Mouse (Mus musculus) hindbrain, embryonic 15.5 days (tissue): ENCODE measurements around the gene Shank2. TPM values are rescaled to one million over a fixed set of nuclear protein-coding genes. Genes with fewer than 3 reads are reported as not detected.
A peak's percentile ranks its signal among the peaks of the same experiment; 100 is the strongest.

ENCODE experiments used
- ATAC-seq: fragments of 200-750 bp; cut with Nextera tagmentation; 2 replicates; pipeline ENCODE4 v1.8.0; 2017; ENCODE audit warnings: low read depth, moderate number of reproducible peaks, moderate TSS enrichment; ENCODE audit not compliant: low FRiP score
- H3K27ac ChIP-seq: fragments of 300-500 bp; sonication (generic); replicated peaks from 2 replicates; pipeline ENCODE4 v1.5.1; 2015; ENCODE audit warnings: mild to moderate bottlenecking, inconsistent platforms
- H3K27me3 ChIP-seq: fragments of 300-500 bp; sonication (generic); 2 replicates; pipeline ENCODE4 v1.6.1; 2015; ENCODE audit warnings: control low read depth, inconsistent platforms
- H3K36me3 ChIP-seq: fragments of 300-500 bp; sonication (generic); 2 replicates; pipeline ENCODE4 v1.6.1; 2015; ENCODE audit warnings: control low read depth, inconsistent platforms
- H3K4me1 ChIP-seq: fragments of 300-500 bp; sonication (generic); replicated peaks from 2 replicates; pipeline ENCODE4 v1.6.1; 2015; ENCODE audit warnings: control low read depth, inconsistent platforms
- H3K4me2 ChIP-seq: fragments of 300-500 bp; sonication (generic); 2 replicates; pipeline ENCODE4 v1.6.1; 2015; ENCODE audit warnings: moderate library complexity, mild to moderate bottlenecking, inconsistent platforms
- H3K4me3 ChIP-seq: fragments of 300-500 bp; sonication (generic); 2 replicates; pipeline ENCODE4 v1.5.1; 2015; ENCODE audit warnings: mild to moderate bottlenecking, inconsistent platforms
- H3K9ac ChIP-seq: fragments of 300-500 bp; sonication (generic); 2 replicates; pipeline ENCODE4 v1.6.1; 2015; ENCODE audit warnings: inconsistent platforms
- H3K9me3 ChIP-seq: fragments of 300-500 bp; sonication (generic); 2 replicates; pipeline ENCODE4 v1.6.1; 2016; ENCODE audit warnings: control low read depth, inconsistent platforms
- WGBS: fragments of 180-500 bp; shearing (Covaris S2); methylation state at CpG from one replicate; pipeline ENCODE4 v1.1.7; 2015; 5-methylcytosine and 5-hydroxymethylcytosine counted together
- polyA plus RNA-seq: library from polyadenylated mRNA; unstranded; fragments of >200 nt; fragmentation: Nextera tagmentation; extraction: Ambion mirVana; gene quantifications from 2 replicates; pipeline ENCODE4 v1.2.1, GENCODE M21; 2015

Shank2 gene
- polyA plus RNA-seq, 1 experiment from 2014 or later = 10.2 TPM

GRCm38 (mm10) chr7:144081448-144081847 lies 79.7 kb downstream of the Shank2 start:
- H3K27ac ChIP-seq = no peak overlapping the region
- no peaks in the 10 kb centered on the region for H3K36me3 ChIP-seq
- H3K9ac ChIP-seq = no peak overlapping the region
- H3K4me1 ChIP-seq = no peaks in the 10 kb centered on the region
- 92% methylated on average over 1 of the region's 1 CpGs for WGBS
- no peak overlapping the region for H3K4me2 ChIP-seq
- no peaks in the 10 kb centered on the region for H3K9me3 ChIP-seq
- H3K4me3 ChIP-seq = no peak overlapping the region
- peak; percentile 49; the same call in 1 of the 2 replicates for ATAC-seq
- no peaks in the 10 kb centered on the region for H3K27me3 ChIP-seq

GRCm38 (mm10) chr7:144081963-144082362 lies 80.2 kb downstream of the Shank2 start:
- Histone ChIP-seq H3K9me3 (no peaks in the 10 kb centered on the region), H3K27ac (no peak overlapping the region), H3K36me3 (no peaks in the 10 kb centered on the region), H3K4me1 (0 out of 2 replicates have a peak, but pooled peaks cover 2% of the 10 kb centered on the region), H3K27me3 (no peaks in the 10 kb centered on the region), H3K4me2 (no peak overlapping the region), H3K4me3 (no peak overlapping the region), H3K9ac (no peak overlapping the region)
- 60% methylated on average over 2 of the region's 2 CpGs for WGBS
- ATAC-seq = no peak

GRCm38 (mm10) chr7:144087277-144087676 lies 85.5 kb downstream of the Shank2 start:
- WGBS = 29% methylated on average over 2 of the region's 2 CpGs
- no peaks in the 10 kb centered on the region for H3K27me3 ChIP-seq
- 0 out of 2 replicates have a peak, but pooled peaks cover 6% of the 10 kb centered on the region for H3K4me1 ChIP-seq
- H3K36me3 ChIP-seq = no peaks in the 10 kb centered on the region
- no peak overlapping the region for H3K4me3 ChIP-seq
- no peak overlapping the region for H3K9ac ChIP-seq
- ATAC-seq = no peak
- H3K27ac ChIP-seq = 0 out of 2 replicates have a peak overlapping the region, but pooled peaks have one; percentile 37
- H3K9me3 ChIP-seq = no peaks in the 10 kb centered on the region
- H3K4me2 ChIP-seq = no peak overlapping the region

- Histone ChIP-seq H3K27ac (no peak overlapping the region), H3K4me1 (no peaks in the 10 kb centered on the region), H3K4me2 (no peak overlapping the region), H3K36me3 (no peaks in the 10 kb centered on the region), H3K9ac (no peak overlapping the region), H3K4me3 (no peak overlapping the region), H3K9me3 (no peaks in the 10 kb centered on the region), H3K27me3 (no peaks in the 10 kb centered on the region)
- ATAC-seq = no peak
- WGBS = 80% methylated on average over 12 of the region's 12 CpGs
Measured at GRCm38 (mm10) chr7:144094132-144094531, 92.4 kb downstream of the Shank2 start.

- Histone ChIP-seq H3K27me3 (no peaks in the 10 kb centered on the region), H3K4me3 (no peak overlapping the region), H3K4me2 (no peak overlapping the region), H3K27ac (no peak overlapping the region), H3K36me3 (no peaks in the 10 kb centered on the region), H3K9me3 (no peaks in the 10 kb centered on the region), H3K9ac (no peak overlapping the region), H3K4me1 (no peaks in the 10 kb centered on the region)
- no peak for ATAC-seq
- WGBS = 14% methylated on average over 2 of the region's 2 CpGs
Measured at GRCm38 (mm10) chr7:144097314-144097713, 95.6 kb downstream of the Shank2 start.

- Histone ChIP-seq H3K9me3 (no peaks in the 10 kb centered on the region), H3K4me1 (no peaks in the 10 kb centered on the region; the same call in 1 of the 2 replicates), H3K27me3 (no peaks in the 10 kb centered on the region), H3K4me2 (no peak overlapping the region), H3K9ac (no peak overlapping the region), H3K4me3 (no peak overlapping the region), H3K36me3 (no peaks in the 10 kb centered on the region), H3K27ac (no peak overlapping the region)
- WGBS = 63% methylated on average over 4 of the region's 4 CpGs
- ATAC-seq = no peak
Measured at GRCm38 (mm10) chr7:144102222-144102980, 100.7 kb downstream of the Shank2 start.

GRCm38 (mm10) chr7:144105952-144106351 lies 104.2 kb downstream of the Shank2 start:
- Histone ChIP-seq H3K4me3 (no peak overlapping the region), H3K4me1 (peaks cover 12% of the 10 kb centered on the region), H3K27ac (no peak overlapping the region), H3K9ac (no peak overlapping the region), H3K27me3 (no peaks in the 10 kb centered on the region), H3K9me3 (no peaks in the 10 kb centered on the region), H3K36me3 (no peaks in the 10 kb centered on the region), H3K4me2 (no peak overlapping the region)
- ATAC-seq = no peak
- 15% methylated on average over 1 of the region's 1 CpGs for WGBS

GRCm38 (mm10) chr7:144106352-144107011 lies 104.8 kb downstream of the Shank2 start:
- ATAC-seq = peak; percentile 14; the same call in 1 of the 2 replicates
- Histone ChIP-seq H3K27ac (peak overlapping the region; percentile 3; the same call in 1 of the 2 replicates), H3K4me3 (no peak overlapping the region), H3K36me3 (no peaks in the 10 kb centered on the region), H3K4me1 (peaks cover 17% of the 10 kb centered on the region), H3K27me3 (no peaks in the 10 kb centered on the region), H3K9ac (no peak overlapping the region), H3K4me2 (no peak overlapping the region), H3K9me3 (no peaks in the 10 kb centered on the region)
- 13% methylated on average over 9 of the region's 9 CpGs for WGBS

GRCm38 (mm10) chr7:144108141-144108540 lies 106.4 kb downstream of the Shank2 start:
- Histone ChIP-seq H3K9ac (no peak overlapping the region), H3K9me3 (no peaks in the 10 kb centered on the region), H3K4me1 (peaks cover 25% of the 10 kb centered on the region), H3K27me3 (no peaks in the 10 kb centered on the region), H3K4me2 (no peak overlapping the region), H3K36me3 (no peaks in the 10 kb centered on the region), H3K27ac (no peak overlapping the region), H3K4me3 (no peak overlapping the region)
- ATAC-seq = no peak
- WGBS = 81% methylated on average over 5 of the region's 5 CpGs

- Histone ChIP-seq H3K9ac (no peak overlapping the region), H3K4me2 (no peak overlapping the region), H3K27ac (no peak overlapping the region; the same call in 1 of the 2 replicates), H3K9me3 (no peaks in the 10 kb centered on the region), H3K4me1 (peaks cover 25% of the 10 kb centered on the region), H3K36me3 (no peaks in the 10 kb centered on the region), H3K27me3 (no peaks in the 10 kb centered on the region), H3K4me3 (no peak overlapping the region)
- no peak for ATAC-seq
- WGBS = 34% methylated on average over 4 of the region's 4 CpGs
Measured at GRCm38 (mm10) chr7:144111026-144111604, 109.4 kb downstream of the Shank2 start.

GRCm38 (mm10) chr7:144111981-144112380 lies 110.3 kb downstream of the Shank2 start:
- H3K4me2 ChIP-seq = no peak overlapping the region
- H3K4me3 ChIP-seq = no peak overlapping the region
- H3K4me1 ChIP-seq = peaks cover 25% of the 10 kb centered on the region
- ATAC-seq = no peak
- H3K27ac ChIP-seq = no peak overlapping the region
- 66% methylated on average over 3 of the region's 3 CpGs for WGBS
- no peaks in the 10 kb centered on the region for H3K9me3 ChIP-seq
- H3K9ac ChIP-seq = no peak overlapping the region
- H3K36me3 ChIP-seq = no peaks in the 10 kb centered on the region
- no peaks in the 10 kb centered on the region for H3K27me3 ChIP-seq

- 74% methylated on average over 3 of the region's 3 CpGs for WGBS
Measured at GRCm38 (mm10) chr7:144114230-144114629, 112.5 kb downstream of the Shank2 start.

More at GRCm38 (mm10) chr7:144114230-144114629, 112.5 kb downstream of the Shank2 start:
- Histone ChIP-seq H3K27me3 (no peaks in the 10 kb centered on the region), H3K4me3 (no peak overlapping the region), H3K4me2 (no peak overlapping the region), H3K9ac (no peak overlapping the region), H3K4me1 (peaks cover 21% of the 10 kb centered on the region), H3K36me3 (no peaks in the 10 kb centered on the region), H3K9me3 (no peaks in the 10 kb centered on the region), H3K27ac (no peak overlapping the region)
- ATAC-seq = no peak
